Mouse (Mus musculus): ENCODE measurements at regions not wholly inside any gene's neighbourhood (a gene's known extent, or its start where the extent isn't known, plus 50 kb on each side); places are given as distances from the start of the nearest gene placed in this dataset.

- no peak for DNase-seq (ENCODE audit: low spot score in 2 of 2)
Measured at GRCm38 (mm10) chr10:117436308-117436874, 56.6 kb upstream of the Cpsf6 start.

- no peak for DNase-seq (ENCODE audit: low spot score in 2 of 2)
Measured at GRCm38 (mm10) chr10:117435734-117436121, 55.9 kb upstream of the Cpsf6 start.

GRCm38 (mm10) chr10:117434871-117435733 is 55.3 kb upstream of the Cpsf6 start:
- peak; percentile 88 to 92 for DNase-seq (ENCODE audit: low spot score in 2 of 2)

- no peak for DNase-seq (ENCODE audit: low spot score in 2 of 2)
Measured at GRCm38 (mm10) chr10:117434293-117434842, 54.6 kb upstream of the Cpsf6 start.

- DNase-seq (ENCODE audit: low spot score in 2 of 2), result peak; percentile 84 to 86
Measured at GRCm38 (mm10) chr10:117433547-117434292, 53.9 kb upstream of the Cpsf6 start.

- peak; percentile 72 to 76 for DNase-seq (ENCODE audit: low spot score in 2 of 2)
Measured at GRCm38 (mm10) chr10:117432871-117433546, 53.2 kb upstream of the Cpsf6 start.

GRCm38 (mm10) chr10:117432415-117432814 is 52.6 kb upstream of the Cpsf6 start:
- peak; percentile 72 to 74 for DNase-seq (ENCODE audit: low spot score in 2 of 2)

GRCm38 (mm10) chr10:117431850-117432249 is 52.0 kb upstream of the Cpsf6 start:
- no peak for DNase-seq (ENCODE audit: low spot score in 2 of 2)

GRCm38 (mm10) chr10:117431086-117431619 is 51.3 kb upstream of the Cpsf6 start:
- DNase-seq (ENCODE audit: low spot score in 2 of 2), result no peak

- DNase-seq (ENCODE audit: low spot score in 2 of 2), result no peak
Measured at GRCm38 (mm10) chr10:117430224-117430884, 50.5 kb upstream of the Cpsf6 start.

GRCm38 (mm10) chr10:117429459-117430183 is 49.8 kb upstream of the Cpsf6 start:
- no peak for DNase-seq (ENCODE audit: low spot score in 2 of 2)

Data from spleen, postnatal 36 days (tissue).